Mouse (Mus musculus): ENCODE measurements around the gene Twf2.

DNA sequence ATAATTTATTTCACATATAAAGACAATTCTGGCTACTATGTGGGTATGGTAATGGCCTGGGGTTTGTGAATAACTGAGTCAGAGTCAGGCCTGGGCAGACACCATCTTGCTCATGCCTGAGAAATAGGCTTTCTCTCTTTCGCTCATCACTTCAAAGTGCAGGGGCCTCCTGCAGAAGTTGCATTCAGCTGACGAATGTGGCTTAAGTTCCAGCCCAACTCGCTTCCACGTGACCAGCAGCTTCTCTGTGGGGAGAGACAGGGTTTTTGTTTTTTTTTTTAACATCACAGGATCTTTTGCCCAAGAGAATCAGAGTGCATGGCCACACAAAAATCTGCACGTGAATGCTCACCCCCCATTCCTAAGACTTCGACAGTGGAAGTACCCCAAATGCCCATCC, 31.0 kb downstream of the Twf2 start:
- TF ChIP-seq UBTF (IDR thresholded peaks at IDR 0.05; ENCODE audit: borderline replicate concordance, insufficient read depth, low read depth, low read length) (no peak), TAL1 (IDR thresholded peaks at IDR 0.05; ENCODE audit: low read length) (no peak), EP300 (IDR thresholded peaks at IDR 0.05; ENCODE audit: low read depth in 1 of 2, low read length in 2 of 2) (no peak), ETS1 (IDR thresholded peaks at IDR 0.05; ENCODE audit: low read depth, low read length) (no peak), CTCF (IDR thresholded peaks at IDR 0.05 in 2 of 3, conservative IDR thresholded peaks at IDR 0.05 in 1 of 3; ENCODE audit: control insufficient read depth in 1 of 3, insufficient read depth in 1 of 3, low read depth in 2 of 3, low read length in 3 of 3, poor library complexity in 1 of 3, severe bottlenecking in 1 of 3) (no peak), USF1 (IDR thresholded peaks at IDR 0.05; ENCODE audit: low read depth, low read length) (no peak), MEF2A (IDR thresholded peaks at IDR 0.05; ENCODE audit: extremely low read depth, insufficient replicate concordance, low read depth, low read length, poor library complexity, severe bottlenecking) (no peak), GATA1 (IDR thresholded peaks at IDR 0.05; ENCODE audit: low read depth, low read length) (no peak), ZKSCAN1 (IDR thresholded peaks at IDR 0.05; ENCODE audit: low read depth, low read length) (no peak)

All from MEL (cell line).